Mouse (Mus musculus) c-Kit-positive CD71-positive TER-119-positive erythroid progenitor cells, embryonic 14.5 days (primary cell): ENCODE measurements around the gene Zic5.

ENCODE experiments used
- DNase-seq: peaks from one replicate; pipeline ENCODE4 v3.0.0-alpha.2; 2013; ENCODE audit warnings: low spot score

Gene Zic5

GRCm38 (mm10) chr14:122427204-122427560, 38.3 kb downstream of the Zic5 start:
- no peak for DNase-seq

- no peak for DNase-seq
Observed at GRCm38 (mm10) chr14:122426529-122427203, 38.8 kb downstream of the Zic5 start.

DNA sequence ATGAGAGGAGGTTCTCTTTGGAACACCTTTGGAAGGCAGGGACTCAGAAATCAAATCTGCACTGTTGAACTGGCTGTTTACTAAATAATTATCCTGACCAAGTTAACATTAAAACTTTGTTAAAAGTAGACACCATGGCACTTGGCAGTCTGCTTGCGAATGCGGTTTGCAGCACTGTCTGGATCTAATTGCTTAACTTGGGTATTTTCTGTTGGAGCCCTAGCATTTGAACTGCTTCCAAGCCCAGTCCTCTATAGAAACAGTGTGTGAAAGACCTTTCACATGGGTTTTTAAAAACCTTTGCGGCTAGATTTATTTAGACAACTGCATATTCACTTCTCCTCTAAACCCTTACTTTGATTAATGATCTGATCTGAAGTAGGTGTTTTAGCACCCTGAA, 41.0 kb downstream of the Zic5 start:
- DNase-seq: no peak

GRCm38 (mm10) chr14:122416166-122416771, 49.2 kb downstream of the Zic5 start:
- DNase-seq: no peak

- DNase-seq: no peak
Observed at GRCm38 (mm10) chr14:122414786-122415185, 50.7 kb downstream of the Zic5 start.

GRCm38 (mm10) chr14:122413542-122413928, 51.9 kb downstream of the Zic5 start:
- DNase-seq: no peak

DNA sequence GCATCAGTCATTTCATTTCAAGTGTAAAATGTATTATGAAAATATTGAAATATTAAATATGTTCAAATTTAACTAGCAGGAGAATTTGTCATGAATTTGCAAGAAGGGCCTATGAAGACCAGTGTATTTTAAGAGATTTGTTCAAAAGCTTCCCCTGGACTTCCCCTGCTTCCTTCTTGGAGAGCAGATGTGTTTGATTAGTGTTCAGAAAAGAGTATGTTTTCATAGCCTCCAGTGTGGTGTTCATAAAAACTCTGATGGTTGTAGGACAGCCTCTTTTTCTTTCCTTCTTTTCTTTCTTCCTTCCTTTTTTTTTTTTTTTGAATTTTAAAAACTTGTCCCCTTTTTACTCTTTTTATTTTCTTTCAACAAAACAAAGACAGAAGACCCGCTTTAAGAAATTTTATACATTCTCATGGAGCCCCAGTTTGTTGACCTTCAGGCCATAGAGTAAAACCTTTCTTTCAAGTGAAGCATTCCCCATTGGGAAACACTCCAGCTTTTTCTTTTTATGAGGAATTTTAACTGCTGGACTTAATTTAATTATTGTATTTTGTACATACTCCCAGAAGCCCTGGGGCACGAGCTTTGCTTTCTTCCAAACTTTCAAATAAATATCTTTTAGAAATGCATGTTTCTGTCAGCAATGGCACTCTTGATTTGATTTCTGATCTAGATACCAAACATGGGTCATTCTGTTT, 52.5 kb downstream of the Zic5 start:
- DNase-seq: no peak
